Mouse (Mus musculus) hematopoietic stem cell, adult 5-6 weeks (primary cell): ENCODE measurements around the gene Adamtsl2. TPM values are rescaled to one million over a fixed set of nuclear protein-coding genes. Genes with fewer than 3 reads are reported as not detected.

Experiments
- ATAC-seq, 2 experiments: fragments of 125-278 bp in 1 of 2; replicated peaks in 1 of 2; 2 replicates each; pipeline ENCODE4 v1.8.0; 2016 to 2017; ENCODE audit warnings: inconsistent platforms in 2 of 2, mild to moderate bottlenecking in 2 of 2, moderate number of reproducible peaks in 2 of 2, low read depth in 1 of 2, moderate TSS enrichment in 1 of 2; ENCODE audit not compliant: low FRiP score in 2 of 2, poor library complexity in 2 of 2, severe bottlenecking in 2 of 2, insufficient read depth in 1 of 2, low TSS enrichment in 1 of 2
- total RNA-seq: library from RNA; stranded (forward); fragments of 172-1452, 232-1000 nt; gene quantifications from 2 replicates; pipeline ENCODE4 v1.2.3, GENCODE M21; 2017

Adamtsl2 gene
- total RNA-seq, 1 experiment from 2014 or later, result not detected

DNA sequence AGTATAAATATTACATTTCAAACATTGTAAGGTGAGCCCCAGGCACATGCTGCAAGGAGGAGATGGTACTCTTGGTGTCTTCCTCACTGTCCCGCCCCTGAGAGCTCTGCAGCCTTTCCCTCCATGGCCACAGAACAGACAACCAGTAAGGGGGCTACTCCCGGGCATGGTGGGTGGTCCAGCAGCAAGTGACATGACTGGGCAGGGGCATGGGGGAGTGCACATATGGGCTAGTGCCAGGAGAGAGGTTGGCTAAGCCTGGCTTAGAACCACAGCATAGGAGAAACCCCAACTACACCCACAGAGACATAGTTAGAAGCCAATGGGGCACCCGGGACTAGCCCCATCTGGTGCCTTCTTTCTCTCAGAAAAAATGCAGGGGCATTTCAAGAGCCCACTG is 57.2 kb downstream of the Adamtsl2 start:
- ATAC-seq, result peak in 1 of 2 experiments; percentile 12; a peak in 1 of 4 replicates

DNA sequence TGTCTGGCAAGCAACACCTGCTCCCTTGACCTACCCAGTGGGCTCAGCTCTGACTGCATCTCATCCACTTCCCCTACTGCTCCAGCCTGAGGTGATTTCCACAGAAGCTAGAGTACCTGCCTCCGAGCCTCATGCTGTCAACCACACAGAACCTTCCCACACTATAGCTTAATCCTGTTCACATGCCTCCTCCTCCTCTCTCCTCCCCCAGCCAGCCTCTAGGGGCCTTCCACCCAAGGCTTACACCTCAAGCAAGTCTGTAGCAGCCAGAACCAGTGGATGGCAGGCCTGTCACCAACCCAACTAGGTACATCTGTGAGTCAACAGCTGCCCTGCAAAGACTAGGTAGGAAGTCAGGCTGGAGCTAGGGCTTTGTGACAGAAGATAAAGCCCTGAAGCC is 57.6 kb downstream of the Adamtsl2 start:
- ATAC-seq, result no peak

DNA sequence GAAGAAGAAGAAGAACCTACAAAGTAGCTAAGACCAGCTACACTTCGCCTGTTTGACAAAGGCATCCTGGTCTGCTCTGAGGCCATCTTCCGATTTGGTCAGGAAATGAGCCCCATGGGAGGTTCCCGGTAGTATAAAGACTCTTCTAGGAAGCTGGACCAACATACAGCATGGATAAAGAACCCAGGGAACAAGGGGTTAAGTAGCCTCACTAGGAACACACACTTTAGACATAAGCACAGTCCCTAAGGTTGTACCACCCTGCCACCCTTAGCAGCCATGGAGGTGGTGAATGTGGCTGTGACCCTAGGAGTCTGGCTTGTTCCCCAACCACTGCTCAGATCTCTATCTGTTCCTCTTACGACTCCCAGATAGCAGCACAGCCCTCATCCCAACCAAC is 59.2 kb downstream of the Adamtsl2 start:
- no peak for ATAC-seq

DNA sequence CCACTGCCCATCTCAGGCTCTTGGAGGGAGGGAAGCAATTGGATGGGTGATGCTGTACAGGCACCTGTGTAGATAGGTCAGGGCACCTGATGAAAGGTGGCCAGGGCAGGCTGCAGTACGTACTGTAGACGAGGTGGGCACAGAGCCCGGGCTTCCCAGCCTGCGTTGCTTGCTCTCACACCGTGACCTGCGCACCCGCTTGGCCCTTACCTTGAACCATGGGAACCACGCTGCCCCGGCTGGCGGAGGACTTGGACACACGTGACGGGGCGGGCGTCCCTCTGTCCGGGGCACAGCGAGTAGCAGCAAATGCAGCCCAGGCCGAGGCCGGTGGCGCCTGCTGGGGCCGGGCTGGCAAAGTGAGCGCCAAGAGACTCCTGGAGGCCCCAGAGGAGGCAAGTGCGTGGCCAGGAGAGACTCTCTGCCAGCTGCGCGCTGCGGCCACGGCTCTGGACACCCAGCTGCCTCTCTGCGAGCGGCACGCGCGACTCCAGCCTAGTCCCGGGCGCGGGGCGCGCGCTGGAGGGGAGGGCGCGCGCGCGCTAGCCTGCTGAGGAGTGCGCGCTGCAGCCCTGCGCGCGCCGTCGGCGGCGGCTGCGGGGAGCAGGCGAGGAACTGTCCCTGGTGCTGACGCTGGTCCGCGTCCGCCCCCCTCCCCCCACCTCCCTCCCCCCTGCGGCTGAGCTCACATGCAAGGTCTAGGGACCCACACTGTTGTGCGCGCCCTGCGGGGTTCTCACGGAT is 62.9 kb downstream of the Adamtsl2 start, which contains the start of gene Fam163b:
Gene Fam163b, minus strand, starts transcription at position 542 of the 744 bp plus-strand sequence.
- peak in 1 of 2 experiments; percentile 21; a peak in 1 of 4 replicates for ATAC-seq

DNA sequence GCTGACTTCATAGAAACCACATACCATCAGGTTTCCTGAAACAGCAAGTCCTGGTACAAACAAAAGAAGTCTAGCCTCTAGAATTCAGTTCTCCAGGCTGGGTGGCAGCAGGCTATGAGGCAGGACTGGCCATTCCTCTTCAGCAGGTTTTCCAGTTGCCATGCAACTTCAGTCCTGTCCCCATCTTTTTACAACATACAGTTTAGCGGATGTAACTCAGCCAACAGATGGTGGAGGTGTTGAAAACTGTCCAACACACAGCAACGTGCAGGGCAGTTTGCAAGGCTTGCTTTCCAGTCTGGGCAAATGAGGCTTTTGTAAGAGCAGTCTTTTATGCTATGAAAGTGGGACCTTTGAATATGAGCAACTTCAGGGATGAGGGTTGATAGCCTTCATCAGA is 65.8 kb downstream of the Adamtsl2 start:
- ATAC-seq, result no peak

DNA sequence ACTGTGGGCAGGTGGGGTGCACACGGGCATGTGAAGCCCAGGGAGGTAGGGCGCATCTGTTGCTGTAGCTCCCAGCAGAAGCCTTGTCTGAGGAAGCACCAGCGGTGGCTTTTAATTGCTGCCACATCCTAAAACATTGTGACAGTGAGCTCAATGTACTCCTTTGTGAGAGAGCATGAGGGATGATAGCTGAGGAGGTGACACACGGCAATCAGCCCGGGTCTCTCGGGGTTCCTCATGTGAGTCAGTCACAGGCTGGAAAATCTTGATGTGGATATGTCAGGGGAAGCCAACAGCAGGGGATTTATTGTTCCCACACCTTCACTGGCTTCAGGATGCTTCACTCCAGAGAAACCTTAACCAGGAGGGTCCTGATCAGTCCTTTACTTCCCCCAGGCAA is 67.7 kb downstream of the Adamtsl2 start:
- ATAC-seq, result no peak

DNA sequence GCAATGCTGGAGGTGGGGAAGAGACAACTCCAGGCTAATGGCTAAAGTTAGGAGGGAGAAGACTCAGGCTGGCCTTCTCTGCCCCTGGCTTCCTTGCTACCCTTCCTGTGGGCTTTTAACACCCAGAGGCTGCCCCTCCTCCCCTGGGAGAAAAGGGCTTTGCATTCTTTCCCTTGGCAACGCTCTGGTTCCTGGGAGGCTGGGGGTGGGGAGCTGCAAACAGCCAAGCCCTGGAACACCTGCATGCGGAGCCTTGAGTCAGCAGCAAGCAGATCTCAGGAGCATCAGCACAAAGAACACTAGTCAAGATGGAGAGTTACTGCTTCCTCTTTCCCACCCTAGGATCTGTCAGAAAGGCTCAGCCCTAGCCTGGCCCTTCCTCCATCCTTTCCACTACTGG is 70.3 kb downstream of the Adamtsl2 start:
- no peak for ATAC-seq

DNA sequence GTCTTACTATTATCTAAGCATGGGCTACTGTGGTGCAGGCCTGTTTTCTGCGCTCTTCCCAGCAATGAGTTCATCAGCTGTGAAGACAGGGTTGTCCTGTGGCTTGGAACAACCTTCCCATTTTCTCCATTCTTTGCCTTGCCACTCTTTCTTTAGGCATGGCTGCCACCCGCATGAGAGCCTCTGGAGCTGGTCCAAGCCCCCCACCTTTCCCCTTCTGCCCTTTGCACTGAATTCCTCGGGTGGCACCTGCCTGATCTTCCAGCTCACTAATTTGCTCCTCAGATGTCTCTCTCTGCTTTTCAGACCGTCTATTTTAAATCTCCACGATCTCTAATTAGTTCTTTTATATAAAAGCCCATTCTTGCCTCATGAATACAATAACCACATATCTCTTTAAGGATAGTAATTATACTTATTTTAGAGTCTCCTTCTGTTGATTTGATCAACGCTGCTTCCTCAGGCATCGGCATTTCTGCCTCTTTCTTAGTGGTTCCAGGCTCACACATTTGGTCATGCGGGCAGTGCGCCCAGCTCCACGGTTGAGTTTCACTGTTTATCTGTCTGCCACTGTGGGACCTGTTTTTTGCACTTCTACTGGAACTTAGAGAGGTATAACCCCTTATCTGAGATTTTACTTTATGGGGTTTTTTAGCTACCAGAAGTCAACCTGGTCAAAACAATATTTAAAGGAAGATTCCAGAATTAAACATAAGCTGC is 75.4 kb downstream of the Adamtsl2 start:
- ATAC-seq, result no peak

DNA sequence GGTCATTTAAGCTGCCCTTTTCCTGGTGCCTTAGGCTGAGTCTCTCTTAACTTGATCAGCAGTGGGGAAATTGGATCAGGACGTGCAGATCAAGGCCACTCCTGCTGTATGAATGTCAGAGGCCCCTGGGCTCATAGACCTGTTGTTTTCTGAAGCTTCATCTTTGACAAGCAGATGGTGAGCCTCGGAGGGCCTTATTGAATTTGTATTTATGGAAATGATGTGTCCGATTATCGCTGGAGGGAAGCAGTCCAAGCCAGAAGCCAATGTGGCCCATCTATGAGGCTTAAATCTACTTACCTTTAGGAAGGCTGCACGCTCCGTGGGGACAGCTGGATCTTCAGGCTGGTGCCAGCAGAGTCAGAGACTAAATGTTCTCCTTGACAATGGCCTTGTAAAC is 77.4 kb downstream of the Adamtsl2 start:
- ATAC-seq, result no peak

Other genes with a start within 250 kb of the Adamtsl2 start
- gene Abo, start 214.4 kb upstream of the Adamtsl2 start, total RNA-seq, result not detected in 2 replicates
- 60.0 and 60.6 TPM in 2 replicates for gene Surf6, start 176.5 kb upstream of the Adamtsl2 start, total RNA-seq
- 22.1 and 24.0 TPM in 2 replicates for gene Med22, start 168.7 kb upstream of the Adamtsl2 start, total RNA-seq
- 1,682 and 2,482 TPM in 2 replicates for gene Rpl7a, start 168.6 kb upstream of the Adamtsl2 start, total RNA-seq
- 83.3 and 94.2 TPM in 2 replicates for gene Surf2, start 163.0 kb upstream of the Adamtsl2 start, total RNA-seq
- 60.8 and 67.5 TPM in 2 replicates for gene Surf1, start 162.8 kb upstream of the Adamtsl2 start, total RNA-seq
- 54.8 and 64.1 TPM in 2 replicates for gene Surf4, start 145.5 kb upstream of the Adamtsl2 start, total RNA-seq
- not detected in 2 replicates for gene Stkld1, start 145.3 kb upstream of the Adamtsl2 start, total RNA-seq
- 93.1 and 120 TPM in 2 replicates for gene Rexo4, start 115.0 kb upstream of the Adamtsl2 start, total RNA-seq
- not detected in 2 replicates for gene Adamts13, start 106.0 kb upstream of the Adamtsl2 start, total RNA-seq
- 5.8 and 7.4 TPM in 2 replicates for gene Cacfd1, start 69.5 kb upstream of the Adamtsl2 start, total RNA-seq
- 1.2 and 5.8 TPM in 2 replicates for gene Slc2a6, start 51.4 kb upstream of the Adamtsl2 start, total RNA-seq
- not detected in 2 replicates for gene Mymk, start 7.2 kb upstream of the Adamtsl2 start, total RNA-seq
- gene Fam163b, start 63.1 kb downstream of the Adamtsl2 start, total RNA-seq, result not detected in 2 replicates
- gene Dbh, start 85.9 kb downstream of the Adamtsl2 start, total RNA-seq, result not detected in 2 replicates
- gene Sardh, start 169.0 kb downstream of the Adamtsl2 start, total RNA-seq, result not detected in 2 replicates